Mouse (Mus musculus): ENCODE measurements around the gene Mrpl49. TPM values are rescaled to one million over a fixed set of nuclear protein-coding genes. Genes with fewer than 3 reads are reported as not detected.

Gene Mrpl49
- 41.8 TPM for polyA plus RNA-seq (2014; fragmentation: Illumina TruSeq; extraction: RNeasy Lipid Tissue Mini Kit (QIAGEN cat#74804); ENCODE audit: low read depth, low replicate concordance)

GRCm38 (mm10) chr19:6057313-6058096, at the start of gene Mrpl49, which contains the start of gene Fau:
Mrpl49 (minus strand) TSS chr19:6057785.
Fau (plus strand) TSS chr19:6057844.

GRCm38 (mm10) chr19:6105586-6105985, 48.0 kb upstream of the Mrpl49 start, which contains the start of gene Naaladl1:
Naaladl1 (plus strand) TSS chr19:6105782.

GRCm38 (mm10) chr19:6094119-6094518, 36.5 kb upstream of the Mrpl49 start, which contains the start of gene AC131692.1:
AC131692.1 (plus strand) TSS chr19:6094419.

GRCm38 (mm10) chr19:6084478-6085248, 27.1 kb upstream of the Mrpl49 start, which contains the start of the genes Zfpl1 and Cdca5:
Zfpl1 (minus strand) TSS chr19:6084956.
Cdca5 (plus strand) TSS chr19:6084983.

GRCm38 (mm10) chr19:6082156-6082555, 24.6 kb upstream of the Mrpl49 start, which contains the start of gene Gm28374:
Gm28374 (minus strand) TSS chr19:6082256.

GRCm38 (mm10) chr19:6079983-6080480, 22.4 kb upstream of the Mrpl49 start, which contains the start of gene Tmem262:
Tmem262 (plus strand) TSS chr19:6080033.

GRCm38 (mm10) chr19:6076564-6077393, 19.2 kb upstream of the Mrpl49 start, which contains the start of gene Vps51:
Vps51 (minus strand) TSS chr19:6077231.

GRCm38 (mm10) chr19:6067724-6068415, 10.3 kb upstream of the Mrpl49 start, which contains the start of gene Tm7sf2:
Tm7sf2 (minus strand) TSS chr19:6068373.

GRCm38 (mm10) chr19:6061021-6061533, 3.5 kb upstream of the Mrpl49 start, which contains the start of gene Znhit2:
Znhit2 (plus strand) TSS chr19:6061192.

GRCm38 (mm10) chr19:6046294-6047153, 11.1 kb downstream of the Mrpl49 start, which contains the start of gene Syvn1:
Syvn1 (plus strand) TSS chr19:6046576.

GRCm38 (mm10) chr19:6015511-6016315, 41.9 kb downstream of the Mrpl49 start, which contains the start of gene Capn1:
Capn1 (minus strand) TSS chr19:6015897.

Other genes starting within 250 kb of the Mrpl49 start
- 2.8 TPM for gene Frmd8, start 182.5 kb downstream of the Mrpl49 start, polyA plus RNA-seq (2014; fragmentation: Illumina TruSeq; extraction: RNeasy Lipid Tissue Mini Kit (QIAGEN cat#74804); ENCODE audit: low read depth, low replicate concordance)
- gene Slc25a45, start 180.0 kb downstream of the Mrpl49 start, polyA plus RNA-seq (2014; fragmentation: Illumina TruSeq; extraction: RNeasy Lipid Tissue Mini Kit (QIAGEN cat#74804); ENCODE audit: low read depth, low replicate concordance), result 4.5 TPM
- 0.20 TPM for gene Tigd3, start 163.6 kb downstream of the Mrpl49 start, polyA plus RNA-seq (2014; fragmentation: Illumina TruSeq; extraction: RNeasy Lipid Tissue Mini Kit (QIAGEN cat#74804); ENCODE audit: low read depth, low replicate concordance)
- 5.4 TPM for gene Dpf2, start 144.8 kb downstream of the Mrpl49 start, polyA plus RNA-seq (2014; fragmentation: Illumina TruSeq; extraction: RNeasy Lipid Tissue Mini Kit (QIAGEN cat#74804); ENCODE audit: low read depth, low replicate concordance)
- 1.9 TPM for gene Cdc42ep2, start 133.0 kb downstream of the Mrpl49 start, polyA plus RNA-seq (2014; fragmentation: Illumina TruSeq; extraction: RNeasy Lipid Tissue Mini Kit (QIAGEN cat#74804); ENCODE audit: low read depth, low replicate concordance)
- gene Pola2, start 93.6 kb downstream of the Mrpl49 start, polyA plus RNA-seq (2014; fragmentation: Illumina TruSeq; extraction: RNeasy Lipid Tissue Mini Kit (QIAGEN cat#74804); ENCODE audit: low read depth, low replicate concordance), result 2.4 TPM
- gene Slc22a20, start 71.6 kb downstream of the Mrpl49 start, polyA plus RNA-seq (2014; fragmentation: Illumina TruSeq; extraction: RNeasy Lipid Tissue Mini Kit (QIAGEN cat#74804); ENCODE audit: low read depth, low replicate concordance), result not detected
- gene Capn1, start 41.9 kb downstream of the Mrpl49 start, polyA plus RNA-seq (2014; fragmentation: Illumina TruSeq; extraction: RNeasy Lipid Tissue Mini Kit (QIAGEN cat#74804); ENCODE audit: low read depth, low replicate concordance), result 1.3 TPM
- gene Syvn1, start 11.2 kb downstream of the Mrpl49 start, polyA plus RNA-seq (2014; fragmentation: Illumina TruSeq; extraction: RNeasy Lipid Tissue Mini Kit (QIAGEN cat#74804); ENCODE audit: low read depth, low replicate concordance), result 0.77 TPM
- 5.1 TPM for gene Fau, start 59 bp upstream of the Mrpl49 start, polyA plus RNA-seq (2014; fragmentation: Illumina TruSeq; extraction: RNeasy Lipid Tissue Mini Kit (QIAGEN cat#74804); ENCODE audit: low read depth, low replicate concordance)
- gene Znhit2, start 3.4 kb upstream of the Mrpl49 start, polyA plus RNA-seq (2014; fragmentation: Illumina TruSeq; extraction: RNeasy Lipid Tissue Mini Kit (QIAGEN cat#74804); ENCODE audit: low read depth, low replicate concordance), result not detected
- 0.93 TPM for gene Tm7sf2, start 10.6 kb upstream of the Mrpl49 start, polyA plus RNA-seq (2014; fragmentation: Illumina TruSeq; extraction: RNeasy Lipid Tissue Mini Kit (QIAGEN cat#74804); ENCODE audit: low read depth, low replicate concordance)
- 8.9 TPM for gene Vps51, start 19.4 kb upstream of the Mrpl49 start, polyA plus RNA-seq (2014; fragmentation: Illumina TruSeq; extraction: RNeasy Lipid Tissue Mini Kit (QIAGEN cat#74804); ENCODE audit: low read depth, low replicate concordance)
- not detected for gene Tmem262, start 22.2 kb upstream of the Mrpl49 start, polyA plus RNA-seq (2014; fragmentation: Illumina TruSeq; extraction: RNeasy Lipid Tissue Mini Kit (QIAGEN cat#74804); ENCODE audit: low read depth, low replicate concordance)
- not detected for gene Gm28374, start 24.5 kb upstream of the Mrpl49 start, polyA plus RNA-seq (2014; fragmentation: Illumina TruSeq; extraction: RNeasy Lipid Tissue Mini Kit (QIAGEN cat#74804); ENCODE audit: low read depth, low replicate concordance)
- not detected for gene Zfpl1, start 27.2 kb upstream of the Mrpl49 start, polyA plus RNA-seq (2014; fragmentation: Illumina TruSeq; extraction: RNeasy Lipid Tissue Mini Kit (QIAGEN cat#74804); ENCODE audit: low read depth, low replicate concordance)
- gene Cdca5, start 27.2 kb upstream of the Mrpl49 start, polyA plus RNA-seq (2014; fragmentation: Illumina TruSeq; extraction: RNeasy Lipid Tissue Mini Kit (QIAGEN cat#74804); ENCODE audit: low read depth, low replicate concordance), result 0.24 TPM
- gene AC131692.1, start 36.6 kb upstream of the Mrpl49 start, polyA plus RNA-seq (2014; fragmentation: Illumina TruSeq; extraction: RNeasy Lipid Tissue Mini Kit (QIAGEN cat#74804); ENCODE audit: low read depth, low replicate concordance), result not detected
- not detected for gene Naaladl1, start 48.0 kb upstream of the Mrpl49 start, polyA plus RNA-seq (2014; fragmentation: Illumina TruSeq; extraction: RNeasy Lipid Tissue Mini Kit (QIAGEN cat#74804); ENCODE audit: low read depth, low replicate concordance)
- not detected for gene Sac3d1, start 60.9 kb upstream of the Mrpl49 start, polyA plus RNA-seq (2014; fragmentation: Illumina TruSeq; extraction: RNeasy Lipid Tissue Mini Kit (QIAGEN cat#74804); ENCODE audit: low read depth, low replicate concordance)
- 3.0 TPM for gene Snx15, start 70.5 kb upstream of the Mrpl49 start, polyA plus RNA-seq (2014; fragmentation: Illumina TruSeq; extraction: RNeasy Lipid Tissue Mini Kit (QIAGEN cat#74804); ENCODE audit: low read depth, low replicate concordance)
- gene Batf2, start 83.2 kb upstream of the Mrpl49 start, polyA plus RNA-seq (2014; fragmentation: Illumina TruSeq; extraction: RNeasy Lipid Tissue Mini Kit (QIAGEN cat#74804); ENCODE audit: low read depth, low replicate concordance), result not detected
- gene Arl2, start 83.8 kb upstream of the Mrpl49 start, polyA plus RNA-seq (2014; fragmentation: Illumina TruSeq; extraction: RNeasy Lipid Tissue Mini Kit (QIAGEN cat#74804); ENCODE audit: low read depth, low replicate concordance), result 0.49 TPM
- gene Majin, start 126.6 kb upstream of the Mrpl49 start, polyA plus RNA-seq (2014; fragmentation: Illumina TruSeq; extraction: RNeasy Lipid Tissue Mini Kit (QIAGEN cat#74804); ENCODE audit: low read depth, low replicate concordance), result not detected
- not detected for gene Gpha2, start 168.6 kb upstream of the Mrpl49 start, polyA plus RNA-seq (2014; fragmentation: Illumina TruSeq; extraction: RNeasy Lipid Tissue Mini Kit (QIAGEN cat#74804); ENCODE audit: low read depth, low replicate concordance)
- 0.57 TPM for gene Ppp2r5b, start 178.1 kb upstream of the Mrpl49 start, polyA plus RNA-seq (2014; fragmentation: Illumina TruSeq; extraction: RNeasy Lipid Tissue Mini Kit (QIAGEN cat#74804); ENCODE audit: low read depth, low replicate concordance)
- gene Atg2a, start 183.9 kb upstream of the Mrpl49 start, polyA plus RNA-seq (2014; fragmentation: Illumina TruSeq; extraction: RNeasy Lipid Tissue Mini Kit (QIAGEN cat#74804); ENCODE audit: low read depth, low replicate concordance), result not detected
- 15.1 TPM for gene Ehd1, start 218.9 kb upstream of the Mrpl49 start, polyA plus RNA-seq (2014; fragmentation: Illumina TruSeq; extraction: RNeasy Lipid Tissue Mini Kit (QIAGEN cat#74804); ENCODE audit: low read depth, low replicate concordance)
- 3.2 TPM for gene Cdc42bpg, start 248.7 kb upstream of the Mrpl49 start, polyA plus RNA-seq (2014; fragmentation: Illumina TruSeq; extraction: RNeasy Lipid Tissue Mini Kit (QIAGEN cat#74804); ENCODE audit: low read depth, low replicate concordance)

Measured in kidney, adult 10 weeks (tissue).